Mouse (Mus musculus): Measurements from ENCODE around the gene Foxo3. TPM values are rescaled to one million over a fixed set of nuclear protein-coding genes. Genes with fewer than 3 reads are reported as not detected.

Foxo3 gene
- polyA plus RNA-seq, 1 experiment from 2014 or later, result 9.5 TPM

- Histone ChIP-seq H3K4me2 (ENCODE audit: low read length) (no peak overlapping the region), H3K4me1 (replicated peaks; ENCODE audit: control insufficient read depth, insufficient read depth, low read length) (peaks cover 24% of the 10 kb centered on the region), H3K36me3 (ENCODE audit: control insufficient read depth, insufficient read depth, low read length) (no peaks in the 10 kb centered on the region), H3K9ac (ENCODE audit: low read length) (no peak overlapping the region), H3K27me3 (replicated peaks; ENCODE audit: control insufficient read depth, insufficient read depth, low read length) (no peaks in the 10 kb centered on the region), H3K27ac (ENCODE audit: low read depth) (no peak overlapping the region), H3K4me3 (ENCODE audit: low read depth, low read length) (no peak overlapping the region), H3K9me3 (ENCODE audit: control insufficient read depth, low read length) (no peaks in the 10 kb centered on the region)
- WGBS, result 95% methylated on average over 7 of the region's 7 CpGs
- DNase-seq (ENCODE audit: low spot score) (no peak), ATAC-seq (replicated peaks; ENCODE audit: low FRiP score, low TSS enrichment, low read depth) (no peak)
Observed at GRCm38 (mm10) chr10:42243925-42244324, 32.6 kb downstream of the Foxo3 start.

- no peaks in the 10 kb centered on the region for H3K9me3 ChIP-seq (ENCODE audit: control insufficient read depth, low read length)
- H3K4me1 ChIP-seq (replicated peaks; ENCODE audit: control insufficient read depth, insufficient read depth, low read length), result peaks cover 12% of the 10 kb centered on the region; the same call in 1 of the 2 replicates
- ATAC-seq (replicated peaks; ENCODE audit: low FRiP score, low TSS enrichment, low read depth), result no peak
- H3K36me3 ChIP-seq (ENCODE audit: control insufficient read depth, insufficient read depth, low read length), result no peaks in the 10 kb centered on the region
- no peak overlapping the region for H3K9ac ChIP-seq (ENCODE audit: low read length)
- 60% methylated on average over 6 of the region's 6 CpGs for WGBS
- no peak overlapping the region for H3K4me3 ChIP-seq (ENCODE audit: low read depth, low read length)
- H3K27ac ChIP-seq (ENCODE audit: low read depth), result no peak overlapping the region
- H3K4me2 ChIP-seq (ENCODE audit: low read length), result no peak overlapping the region
- H3K27me3 ChIP-seq (replicated peaks; ENCODE audit: control insufficient read depth, insufficient read depth, low read length), result no peaks in the 10 kb centered on the region
- DNase-seq (ENCODE audit: low spot score), result no peak
Observed at GRCm38 (mm10) chr10:42242484-42242883, 34.1 kb downstream of the Foxo3 start.

GRCm38 (mm10) chr10:42241775-42242174 is 34.8 kb downstream of the Foxo3 start:
- no peak overlapping the region for H3K4me3 ChIP-seq (ENCODE audit: low read depth, low read length)
- WGBS, result 81% methylated on average over 4 of the region's 4 CpGs
- no peaks in the 10 kb centered on the region for H3K9me3 ChIP-seq (ENCODE audit: control insufficient read depth, low read length)
- ATAC-seq (replicated peaks; ENCODE audit: low FRiP score, low TSS enrichment, low read depth) (no peak), DNase-seq (ENCODE audit: low spot score) (no peak)
- H3K27me3 ChIP-seq (replicated peaks; ENCODE audit: control insufficient read depth, insufficient read depth, low read length), result no peaks in the 10 kb centered on the region
- no peak overlapping the region for H3K4me2 ChIP-seq (ENCODE audit: low read length)
- H3K27ac ChIP-seq (ENCODE audit: low read depth), result no peak overlapping the region
- no peaks in the 10 kb centered on the region for H3K36me3 ChIP-seq (ENCODE audit: control insufficient read depth, insufficient read depth, low read length)
- H3K4me1 ChIP-seq (replicated peaks; ENCODE audit: control insufficient read depth, insufficient read depth, low read length), result peaks cover 6% of the 10 kb centered on the region; the same call in 1 of the 2 replicates
- no peak overlapping the region for H3K9ac ChIP-seq (ENCODE audit: low read length)

DNA sequence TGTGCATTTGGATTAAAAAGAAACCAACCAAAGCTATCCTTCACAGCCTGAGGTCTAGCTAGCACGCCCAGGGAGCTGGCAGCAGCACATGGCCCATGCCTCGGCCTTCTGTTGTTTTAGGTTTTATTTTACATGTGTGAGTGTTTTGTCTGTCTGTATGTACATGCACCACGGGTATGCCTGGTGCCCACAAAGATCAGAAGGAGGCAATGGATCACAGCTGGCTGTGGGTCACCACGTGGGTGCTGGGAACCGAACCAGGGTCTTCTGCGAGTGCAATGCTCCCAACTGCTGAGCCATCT is 36.8 kb downstream of the Foxo3 start:
- Histone ChIP-seq H3K27ac (ENCODE audit: low read depth) (no peak overlapping the region), H3K4me1 (replicated peaks; ENCODE audit: control insufficient read depth, insufficient read depth, low read length) (0 out of 2 replicates have a peak, but pooled peaks cover 6% of the 10 kb centered on the region), H3K36me3 (ENCODE audit: control insufficient read depth, insufficient read depth, low read length) (no peaks in the 10 kb centered on the region), H3K9ac (ENCODE audit: low read length) (no peak overlapping the region), H3K4me3 (ENCODE audit: low read depth, low read length) (no peak overlapping the region), H3K27me3 (replicated peaks; ENCODE audit: control insufficient read depth, insufficient read depth, low read length) (no peaks in the 10 kb centered on the region), H3K4me2 (ENCODE audit: low read length) (no peak overlapping the region), H3K9me3 (ENCODE audit: control insufficient read depth, low read length) (no peaks in the 10 kb centered on the region)
- no peak for ATAC-seq (replicated peaks; ENCODE audit: low FRiP score, low TSS enrichment, low read depth)
- WGBS, result 91% methylated on average over 6 of the region's 6 CpGs
- no peak for DNase-seq (ENCODE audit: low spot score)

DNA sequence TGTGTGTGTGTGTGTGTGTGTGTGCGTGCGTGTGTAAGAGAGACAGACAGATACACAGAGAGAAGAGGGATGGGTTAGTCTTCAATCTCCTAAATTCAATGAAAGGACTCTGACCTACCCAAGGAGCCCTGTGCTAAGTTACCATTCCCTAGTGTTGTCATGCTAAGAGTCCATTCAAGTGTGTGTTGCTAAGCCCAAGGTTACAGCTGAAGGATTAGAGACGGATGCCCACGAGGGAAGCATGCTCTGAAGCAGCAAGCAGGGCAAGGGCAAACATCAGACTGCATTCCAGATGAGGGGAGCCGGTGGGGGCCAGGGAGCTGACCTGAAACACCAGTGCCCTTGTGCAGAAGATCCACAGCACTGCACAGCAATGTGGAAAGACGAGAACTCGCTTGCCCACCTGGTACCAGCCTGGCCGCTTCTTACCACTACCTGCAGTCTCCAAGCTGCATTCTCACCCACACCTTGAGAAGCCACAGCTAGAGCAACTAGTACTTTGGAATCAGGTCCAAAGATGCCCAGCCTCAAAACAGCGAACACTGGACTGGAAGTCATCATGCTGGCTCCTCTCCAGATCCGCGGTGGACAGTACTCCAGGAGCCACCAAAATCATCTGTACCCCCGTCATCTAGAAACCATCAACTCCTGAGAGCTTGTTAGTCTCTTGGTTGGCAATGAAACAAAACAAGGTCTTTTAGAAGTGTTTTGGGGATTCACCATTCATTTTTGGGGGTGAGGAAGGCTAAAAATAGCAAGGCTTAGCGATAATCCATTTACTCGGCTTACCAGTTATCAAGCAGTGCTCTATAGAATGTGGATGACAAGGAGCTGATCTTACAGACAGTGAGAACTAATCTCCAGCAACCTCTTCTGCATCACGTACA is 37.4 kb downstream of the Foxo3 start:
- no peak for ATAC-seq (replicated peaks; ENCODE audit: low FRiP score, low TSS enrichment, low read depth)
- H3K9me3 ChIP-seq (ENCODE audit: control insufficient read depth, low read length), result no peaks in the 10 kb centered on the region
- 74% methylated on average over 15 of the region's 15 CpGs for WGBS

DNA sequence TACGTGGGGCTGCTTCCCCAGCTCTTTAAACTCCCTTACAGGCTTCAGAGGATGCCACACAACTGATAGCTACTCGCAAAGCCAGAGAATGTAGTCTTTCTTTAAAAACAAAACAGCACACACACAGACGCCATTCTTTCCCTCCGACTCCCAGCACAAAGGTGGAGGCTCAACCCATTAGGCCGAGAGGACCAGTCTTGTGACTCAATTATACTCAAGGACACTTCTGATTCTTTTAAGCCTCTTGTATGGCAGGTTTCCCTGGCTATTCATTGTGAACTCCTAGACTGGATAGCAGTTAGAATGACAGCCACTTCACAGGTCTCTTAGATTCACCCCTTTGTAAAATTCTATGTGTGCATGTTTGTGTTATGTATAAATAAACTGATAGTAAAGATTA is 38.3 kb downstream of the Foxo3 start:
- no peak for DNase-seq (ENCODE audit: low spot score)

More for the DNA sequence above, 37.4 kb downstream of the Foxo3 start:
- H3K27ac ChIP-seq (ENCODE audit: low read depth), result no peak overlapping the region
- H3K4me1 ChIP-seq (replicated peaks; ENCODE audit: control insufficient read depth, insufficient read depth, low read length), result 0 out of 2 replicates have a peak, but pooled peaks cover 6% of the 10 kb centered on the region
- no peak for DNase-seq (ENCODE audit: low spot score)
- no peaks in the 10 kb centered on the region for H3K27me3 ChIP-seq (replicated peaks; ENCODE audit: control insufficient read depth, insufficient read depth, low read length)
- no peak overlapping the region for H3K4me2 ChIP-seq (ENCODE audit: low read length)
- no peak overlapping the region for H3K9ac ChIP-seq (ENCODE audit: low read length)
- H3K36me3 ChIP-seq (ENCODE audit: control insufficient read depth, insufficient read depth, low read length), result no peaks in the 10 kb centered on the region
- H3K4me3 ChIP-seq (ENCODE audit: low read depth, low read length), result no peak overlapping the region

DNA sequence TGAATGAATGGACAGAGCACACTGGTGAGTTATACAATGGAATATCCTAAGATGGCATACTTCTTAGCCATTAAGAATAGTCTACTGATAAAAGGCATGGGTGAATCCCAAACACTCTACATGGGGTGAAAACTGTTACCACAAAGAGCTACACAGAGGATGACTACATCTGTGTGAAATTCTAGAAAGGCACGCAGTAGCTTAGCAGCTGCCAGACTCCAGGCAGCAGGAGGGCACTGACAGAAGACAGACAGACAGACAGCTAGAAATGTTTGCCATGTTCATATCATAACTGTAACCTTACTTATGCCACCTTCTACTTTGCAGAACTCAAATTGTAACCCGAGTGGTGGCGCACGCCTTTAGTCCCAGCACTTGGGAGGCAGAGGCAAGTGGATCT is 39.0 kb downstream of the Foxo3 start:
- Histone ChIP-seq H3K27me3 (replicated peaks; ENCODE audit: control insufficient read depth, insufficient read depth, low read length) (no peaks in the 10 kb centered on the region), H3K36me3 (ENCODE audit: control insufficient read depth, insufficient read depth, low read length) (no peaks in the 10 kb centered on the region), H3K9me3 (ENCODE audit: control insufficient read depth, low read length) (no peaks in the 10 kb centered on the region), H3K4me2 (ENCODE audit: low read length) (no peak overlapping the region), H3K4me1 (replicated peaks; ENCODE audit: control insufficient read depth, insufficient read depth, low read length) (0 out of 2 replicates have a peak, but pooled peaks cover 6% of the 10 kb centered on the region), H3K4me3 (ENCODE audit: low read depth, low read length) (no peak overlapping the region), H3K9ac (ENCODE audit: low read length) (no peak overlapping the region), H3K27ac (ENCODE audit: low read depth) (no peak overlapping the region)
- DNase-seq (ENCODE audit: low spot score) (no peak), ATAC-seq (replicated peaks; ENCODE audit: low FRiP score, low TSS enrichment, low read depth) (no peak)
- 94% methylated on average over 4 of the region's 4 CpGs for whole genome bisulfite sequencing

More for the DNA sequence above, 38.3 kb downstream of the Foxo3 start:
- Histone ChIP-seq H3K9ac (ENCODE audit: low read length) (no peak overlapping the region), H3K36me3 (ENCODE audit: control insufficient read depth, insufficient read depth, low read length) (no peaks in the 10 kb centered on the region), H3K27ac (ENCODE audit: low read depth) (no peak overlapping the region), H3K9me3 (ENCODE audit: control insufficient read depth, low read length) (no peaks in the 10 kb centered on the region), H3K4me1 (replicated peaks; ENCODE audit: control insufficient read depth, insufficient read depth, low read length) (0 out of 2 replicates have a peak, but pooled peaks cover 6% of the 10 kb centered on the region), H3K27me3 (replicated peaks; ENCODE audit: control insufficient read depth, insufficient read depth, low read length) (no peaks in the 10 kb centered on the region), H3K4me2 (ENCODE audit: low read length) (no peak overlapping the region), H3K4me3 (ENCODE audit: low read depth, low read length) (no peak overlapping the region)
- no peak for ATAC-seq (replicated peaks; ENCODE audit: low FRiP score, low TSS enrichment, low read depth)
- WGBS, result 56% methylated on average over 5 of the region's 5 CpGs

- Histone ChIP-seq H3K36me3 (ENCODE audit: control insufficient read depth, insufficient read depth, low read length) (no peaks in the 10 kb centered on the region), H3K4me2 (ENCODE audit: low read length) (no peak overlapping the region), H3K4me1 (replicated peaks; ENCODE audit: control insufficient read depth, insufficient read depth, low read length) (peaks cover 11% of the 10 kb centered on the region; the same call in 1 of the 2 replicates), H3K9ac (ENCODE audit: low read length) (no peak overlapping the region), H3K9me3 (ENCODE audit: control insufficient read depth, low read length) (no peaks in the 10 kb centered on the region), H3K4me3 (ENCODE audit: low read depth, low read length) (no peak overlapping the region), H3K27ac (ENCODE audit: low read depth) (no peak overlapping the region), H3K27me3 (replicated peaks; ENCODE audit: control insufficient read depth, insufficient read depth, low read length) (no peaks in the 10 kb centered on the region)
- no peak for DNase-seq (ENCODE audit: low spot score)
- WGBS, result 81% methylated on average over 6 of the region's 6 CpGs
- no peak for ATAC-seq (replicated peaks; ENCODE audit: low FRiP score, low TSS enrichment, low read depth)
Observed at GRCm38 (mm10) chr10:42235321-42235720, 41.2 kb downstream of the Foxo3 start.

GRCm38 (mm10) chr10:42232977-42233376 is 43.6 kb downstream of the Foxo3 start:
- Histone ChIP-seq H3K9me3 (ENCODE audit: control insufficient read depth, low read length) (no peaks in the 10 kb centered on the region), H3K27me3 (replicated peaks; ENCODE audit: control insufficient read depth, insufficient read depth, low read length) (no peaks in the 10 kb centered on the region), H3K27ac (ENCODE audit: low read depth) (no peak overlapping the region), H3K4me2 (ENCODE audit: low read length) (no peak overlapping the region), H3K4me3 (ENCODE audit: low read depth, low read length) (no peak overlapping the region), H3K4me1 (replicated peaks; ENCODE audit: control insufficient read depth, insufficient read depth, low read length) (peaks cover 5% of the 10 kb centered on the region; the same call in 1 of the 2 replicates), H3K9ac (ENCODE audit: low read length) (no peak overlapping the region), H3K36me3 (ENCODE audit: control insufficient read depth, insufficient read depth, low read length) (no peaks in the 10 kb centered on the region)
- 80% methylated on average over 11 of the region's 11 CpGs for WGBS
- ATAC-seq (replicated peaks; ENCODE audit: low FRiP score, low TSS enrichment, low read depth) (no peak), DNase-seq (ENCODE audit: low spot score) (no peak)
